Mouse (Mus musculus): ENCODE measurements around the gene Slc17a7.

Gene Slc17a7

GRCm38 (mm10) chr7:45211070-45211469 is 47.3 kb downstream of the Slc17a7 start:
- no peak for DNase-seq

GRCm38 (mm10) chr7:45211851-45212251 is 48.1 kb downstream of the Slc17a7 start, which contains the start of gene Dkkl1:
Gene Dkkl1, minus strand, starts transcription at chr7:45212147.
- peak; percentile 27 for DNase-seq

- DNase-seq: no peak
Measured at GRCm38 (mm10) chr7:45212356-45212755, 48.6 kb downstream of the Slc17a7 start.

GRCm38 (mm10) chr7:45213708-45214107 is 50.0 kb downstream of the Slc17a7 start:
- no peak for DNase-seq

GRCm38 (mm10) chr7:45215673-45216441 is 52.1 kb downstream of the Slc17a7 start, which contains the start of gene Tead2:
Gene Tead2, plus strand, starts transcription at chr7:45215753.
- peak; percentile 82 for DNase-seq

- peak; percentile 94 for DNase-seq
Measured at GRCm38 (mm10) chr7:45216442-45217183, 52.9 kb downstream of the Slc17a7 start.

GRCm38 (mm10) chr7:45221680-45222079 is 57.9 kb downstream of the Slc17a7 start:
- DNase-seq: no peak

GRCm38 (mm10) chr7:45224826-45225225 is 61.1 kb downstream of the Slc17a7 start:
- no peak for DNase-seq
